Mouse (Mus musculus) limb, embryonic 14.5 days (tissue): ENCODE measurements around the gene Olfm2. TPM values are rescaled to one million over a fixed set of nuclear protein-coding genes. Genes with fewer than 3 reads are reported as not detected.

Experiments
- ATAC-seq: fragments of 200-750 bp; cut with Nextera tagmentation; 2 replicates; pipeline ENCODE4 v1.8.0; 2017; ENCODE audit warnings: low read depth, moderate number of reproducible peaks, moderate TSS enrichment; ENCODE audit not compliant: low FRiP score
- DNase-seq: peaks from one replicate; pipeline ENCODE4 v3.0.0-alpha.2; 2015; ENCODE audit warnings: low spot score
- H3K27ac ChIP-seq: fragments of 300-500 bp; sonication (generic); replicated peaks from 2 replicates; pipeline ENCODE4 v1.5.1; 2014; ENCODE audit warnings: low read depth, mild to moderate bottlenecking, low read length, moderate library complexity, mixed read lengths
- H3K27me3 ChIP-seq: fragments of 300-500 bp; sonication (generic); 2 replicates; pipeline ENCODE4 v1.6.1; 2014; ENCODE audit warnings: low read length, mixed read lengths; ENCODE audit not compliant: control insufficient read depth, insufficient read depth
- H3K36me3 ChIP-seq: fragments of 300-500 bp; sonication (generic); 2 replicates; pipeline ENCODE4 v1.6.1; 2014; ENCODE audit warnings: mild to moderate bottlenecking, low read length, moderate library complexity, mixed read lengths; ENCODE audit not compliant: control insufficient read depth, insufficient read depth
- H3K4me1 ChIP-seq: fragments of 300-500 bp; sonication (generic); 2 replicates; pipeline ENCODE4 v1.6.1; 2014; ENCODE audit warnings: antibody characterized with exemption, low read length, mixed read lengths; ENCODE audit not compliant: control insufficient read depth, insufficient read depth
- H3K4me2 ChIP-seq: fragments of 300-500 bp; sonication (generic); replicated peaks from 2 replicates; pipeline ENCODE4 v1.6.1; 2014; ENCODE audit warnings: low read depth, mild to moderate bottlenecking, low read length, moderate library complexity; ENCODE audit not compliant: severe bottlenecking
- H3K4me3 ChIP-seq: fragments of 300-500 bp; sonication (generic); replicated peaks from 2 replicates; pipeline ENCODE4 v1.5.1; 2014; ENCODE audit warnings: low read length
- H3K9ac ChIP-seq: fragments of 300-500 bp; sonication (generic); 2 replicates; pipeline ENCODE4 v1.6.1; 2014; ENCODE audit warnings: mild to moderate bottlenecking, low read depth, low read length, moderate library complexity; ENCODE audit not compliant: severe bottlenecking
- H3K9me3 ChIP-seq: fragments of 300-500 bp; sonication (generic); 2 replicates; pipeline ENCODE4 v1.6.1; 2016; ENCODE audit warnings: low read length; ENCODE audit not compliant: control insufficient read depth
- POLR2A ChIP-seq: fragments of 200-500 bp; IDR thresholded peaks from 2 replicates; pipeline ENCODE4 v1.8.0; 2012; ENCODE audit warnings: inconsistent platforms, mild to moderate bottlenecking, moderate library complexity, borderline replicate concordance; ENCODE audit not compliant: insufficient read depth, insufficient read length; ENCODE audit errors: extremely low read depth
- WGBS: fragments of 180-500 bp; shearing (Covaris S2); extraction: QIAGEN DNeasy Blood & Tissue Kit; methylation state at CpG from one replicate; pipeline ENCODE4 v1.1.7; 2014; 5-methylcytosine and 5-hydroxymethylcytosine counted together
- polyA plus RNA-seq, 2 experiments: library from polyadenylated mRNA; depleted of rRNA in 1 of 2; stranded (reverse) in 1 of 2; unstranded in 1 of 2; fragments of >200 nt; fragmentation: Nextera tagmentation in 1 of 2; extraction: Ambion mirVana in 1 of 2; gene quantifications; 2 replicates each; pipeline versions ENCODE4 v1.2.1 to v1.2.3; 2012 to 2014

Olfm2 gene
- polyA plus RNA-seq, 2 experiments = 4.8 to 6.9 TPM

DNA sequence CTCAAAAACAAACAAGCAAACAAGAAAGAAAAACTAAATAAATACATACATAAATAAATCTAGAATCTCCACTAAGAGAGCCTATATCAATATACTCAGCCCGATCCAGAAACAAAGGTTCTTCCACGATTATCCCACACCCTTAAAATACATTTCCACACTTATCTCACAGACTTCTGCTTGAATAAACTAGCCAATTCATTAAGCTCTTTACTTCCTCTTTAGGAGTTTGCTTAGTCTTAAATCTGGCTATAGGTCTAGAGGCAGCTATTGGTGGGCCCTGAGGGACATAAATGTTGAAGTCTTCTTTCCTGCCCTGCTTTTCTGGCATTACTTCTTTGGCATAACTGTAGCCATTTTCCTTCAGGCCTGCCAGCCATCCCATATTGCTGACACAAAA lies 114.8 kb downstream of the Olfm2 start:
- Histone ChIP-seq H3K4me1 (no peaks in the 10 kb centered on the region), H3K36me3 (no peaks in the 10 kb centered on the region; the same call in 1 of the 2 replicates), H3K4me2 (no peak overlapping the region), H3K27ac (no peak overlapping the region), H3K27me3 (no peaks in the 10 kb centered on the region), H3K9me3 (no peaks in the 10 kb centered on the region), H3K4me3 (no peak overlapping the region), H3K9ac (no peak overlapping the region)
- WGBS = 98% methylated on average over 2 of the region's 2 CpGs
- DNase-seq (no peak), ATAC-seq (no peak)
- no peak for TF ChIP-seq POLR2A

Other genes starting within 250 kb of the Olfm2 start
- 43.1 and 43.5 TPM in 2 replicates for gene Zfp266, start 224.9 kb downstream of the Olfm2 start, polyA plus RNA-seq (2012; rRNA removed)
- 92.4 and 95.5 TPM in 2 replicates for gene Zfp266, start 224.9 kb downstream of the Olfm2 start, polyA plus RNA-seq (2014; fragmentation: Nextera tagmentation; extraction: Ambion mirVana)
- 10.6 and 13.1 TPM in 2 replicates for gene Zfp846, start 165.1 kb downstream of the Olfm2 start, polyA plus RNA-seq (2012; rRNA removed)
- gene Zfp846, start 165.1 kb downstream of the Olfm2 start, polyA plus RNA-seq (2014; fragmentation: Nextera tagmentation; extraction: Ambion mirVana) = 18.2 and 20.0 TPM in 2 replicates
- 229 and 475 TPM in 2 replicates for gene Ubl5, start 103.5 kb downstream of the Olfm2 start, polyA plus RNA-seq (2012; rRNA removed)
- gene Ubl5, start 103.5 kb downstream of the Olfm2 start, polyA plus RNA-seq (2014; fragmentation: Nextera tagmentation; extraction: Ambion mirVana) = 347 and 354 TPM in 2 replicates
- gene Fbxl12, start 101.6 kb downstream of the Olfm2 start, polyA plus RNA-seq (2012; rRNA removed) = 41.5 and 52.8 TPM in 2 replicates
- 11.9 and 12.9 TPM in 2 replicates for gene Fbxl12, start 101.6 kb downstream of the Olfm2 start, polyA plus RNA-seq (2014; fragmentation: Nextera tagmentation; extraction: Ambion mirVana)
- 25.2 and 28.0 TPM in 2 replicates for gene Pin1, start 94.3 kb downstream of the Olfm2 start, polyA plus RNA-seq (2012; rRNA removed)
- gene Pin1, start 94.3 kb downstream of the Olfm2 start, polyA plus RNA-seq (2014; fragmentation: Nextera tagmentation; extraction: Ambion mirVana) = 47.8 and 51.2 TPM in 2 replicates
- gene Col5a3, start 68.7 kb upstream of the Olfm2 start, polyA plus RNA-seq (2012; rRNA removed) = 5.5 and 6.7 TPM in 2 replicates
- gene Col5a3, start 68.7 kb upstream of the Olfm2 start, polyA plus RNA-seq (2014; fragmentation: Nextera tagmentation; extraction: Ambion mirVana) = 3.2 and 4.5 TPM in 2 replicates
- not detected in 2 replicates for gene Rdh8, start 72.2 kb upstream of the Olfm2 start, polyA plus RNA-seq (2012; rRNA removed)
- not detected in 2 replicates for gene Rdh8, start 72.2 kb upstream of the Olfm2 start, polyA plus RNA-seq (2014; fragmentation: Nextera tagmentation; extraction: Ambion mirVana)
- gene A230050P20Rik, start 122.3 kb upstream of the Olfm2 start, polyA plus RNA-seq (2012; rRNA removed) = 25.4 and 35.2 TPM in 2 replicates
- gene A230050P20Rik, start 122.3 kb upstream of the Olfm2 start, polyA plus RNA-seq (2014; fragmentation: Nextera tagmentation; extraction: Ambion mirVana) = 4.5 and 4.7 TPM in 2 replicates
- 3.1 and 4.0 TPM in 2 replicates for gene Angptl6, start 133.4 kb upstream of the Olfm2 start, polyA plus RNA-seq (2012; rRNA removed)
- gene Angptl6, start 133.4 kb upstream of the Olfm2 start, polyA plus RNA-seq (2014; fragmentation: Nextera tagmentation; extraction: Ambion mirVana) = 2.4 and 4.3 TPM in 2 replicates
- 147 and 175 TPM in 2 replicates for gene Ppan, start 141.8 kb upstream of the Olfm2 start, polyA plus RNA-seq (2012; rRNA removed)
- gene Ppan, start 141.8 kb upstream of the Olfm2 start, polyA plus RNA-seq (2014; fragmentation: Nextera tagmentation; extraction: Ambion mirVana) = 79.8 and 82.7 TPM in 2 replicates
- 167 and 179 TPM in 2 replicates for gene Eif3g, start 152.3 kb upstream of the Olfm2 start, polyA plus RNA-seq (2012; rRNA removed)
- gene Eif3g, start 152.3 kb upstream of the Olfm2 start, polyA plus RNA-seq (2014; fragmentation: Nextera tagmentation; extraction: Ambion mirVana) = 287 and 289 TPM in 2 replicates
- gene Dnmt1, start 213.5 kb upstream of the Olfm2 start, polyA plus RNA-seq (2012; rRNA removed) = 115 and 118 TPM in 2 replicates
- gene Dnmt1, start 213.5 kb upstream of the Olfm2 start, polyA plus RNA-seq (2014; fragmentation: Nextera tagmentation; extraction: Ambion mirVana) = 60.9 and 62.0 TPM in 2 replicates
- 28.3 and 37.6 TPM in 2 replicates for gene S1pr2, start 230.4 kb upstream of the Olfm2 start, polyA plus RNA-seq (2012; rRNA removed)
- gene S1pr2, start 230.4 kb upstream of the Olfm2 start, polyA plus RNA-seq (2014; fragmentation: Nextera tagmentation; extraction: Ambion mirVana) = 59.9 and 67.9 TPM in 2 replicates